Mouse (Mus musculus): Measurements from ENCODE around the gene Gfer.

Gene Gfer

DNA sequence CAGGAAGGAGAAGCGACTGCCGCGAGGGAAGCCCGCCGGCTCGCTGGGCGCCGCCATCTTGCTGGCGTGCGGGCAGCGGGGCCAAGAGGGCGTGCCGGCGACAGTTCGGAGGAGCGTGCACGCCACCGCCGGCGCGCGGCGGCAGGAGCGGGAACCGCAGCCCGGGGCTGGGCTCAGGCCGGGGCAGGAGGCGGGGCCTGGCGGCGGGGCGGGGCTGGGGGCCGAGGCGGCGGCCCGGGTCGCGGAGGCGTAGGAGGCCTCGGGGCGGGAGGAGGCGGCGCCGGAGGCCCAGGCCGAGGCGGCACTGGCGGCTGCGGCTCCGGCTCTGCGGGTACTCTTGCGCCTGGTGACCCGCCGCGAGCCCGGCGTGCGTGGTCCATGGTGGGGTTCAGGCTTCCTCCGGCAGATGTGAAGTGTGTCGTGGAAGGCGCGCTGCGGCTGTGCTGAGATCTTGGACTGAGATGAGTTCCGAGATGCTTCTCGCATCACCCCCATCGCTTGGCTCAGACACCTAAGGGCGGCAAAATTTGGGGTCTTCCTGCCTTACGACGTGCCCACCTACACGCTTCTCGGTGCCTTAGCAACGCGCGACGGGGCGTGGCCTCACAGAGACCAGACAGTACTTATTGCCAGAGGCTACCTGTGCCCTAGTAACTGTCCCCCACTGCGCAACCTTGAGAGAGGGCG, at the start of gene Gfer, which contains the start of gene Noxo1:
Gene Gfer, minus strand, starts transcription at position 146 of the 687 bp plus-strand sequence.
Gene Noxo1, plus strand, starts transcription at position 224 of the 687 bp plus-strand sequence.
- DNase-seq (ENCODE audit: inconsistent age in 2 of 2, low spot score in 1 of 2): peak; percentile 93 to 97

DNA sequence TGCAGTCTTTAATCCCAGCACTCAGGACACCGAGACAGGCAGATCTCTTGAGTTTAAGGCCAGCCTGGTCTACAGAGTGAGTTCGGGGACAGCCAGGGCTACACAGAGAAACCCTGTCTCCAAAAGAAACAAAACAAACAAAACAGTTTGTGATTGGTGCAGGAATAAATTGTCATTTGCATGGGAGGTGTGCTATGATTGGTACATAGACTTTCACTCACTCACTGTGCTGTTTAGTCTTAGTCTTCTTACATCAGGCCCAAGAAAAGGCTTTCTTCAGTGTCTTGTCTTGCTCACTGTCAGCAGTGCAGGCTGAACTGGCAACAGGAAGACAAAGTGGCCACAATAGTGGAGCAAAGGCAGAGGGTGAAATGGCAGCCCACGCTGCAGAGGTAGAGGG, 48.4 kb upstream of the Gfer start:
- DNase-seq (ENCODE audit: inconsistent age in 2 of 2, low spot score in 1 of 2): no peak

DNA sequence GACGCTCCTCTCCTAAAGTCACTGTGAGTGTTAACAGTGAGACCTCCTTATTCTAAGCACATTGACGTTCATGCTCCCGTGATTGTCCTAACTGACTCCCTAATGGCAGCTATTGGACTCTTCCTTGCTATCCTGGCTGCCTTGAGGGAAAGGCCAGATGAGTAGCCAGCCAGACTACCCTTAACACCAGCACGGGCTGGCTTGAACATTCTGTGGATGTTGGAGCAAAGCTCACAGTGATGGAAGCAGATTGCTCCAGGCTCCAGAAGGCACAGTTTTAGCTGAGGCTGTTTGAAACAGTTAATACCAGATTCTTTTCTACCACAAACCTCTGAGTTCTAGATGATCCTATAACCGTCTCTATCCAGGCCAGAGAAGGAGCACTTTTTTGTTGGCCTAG, 47.9 kb upstream of the Gfer start:
- DNase-seq (ENCODE audit: inconsistent age in 2 of 2, low spot score in 1 of 2): no peak

DNA sequence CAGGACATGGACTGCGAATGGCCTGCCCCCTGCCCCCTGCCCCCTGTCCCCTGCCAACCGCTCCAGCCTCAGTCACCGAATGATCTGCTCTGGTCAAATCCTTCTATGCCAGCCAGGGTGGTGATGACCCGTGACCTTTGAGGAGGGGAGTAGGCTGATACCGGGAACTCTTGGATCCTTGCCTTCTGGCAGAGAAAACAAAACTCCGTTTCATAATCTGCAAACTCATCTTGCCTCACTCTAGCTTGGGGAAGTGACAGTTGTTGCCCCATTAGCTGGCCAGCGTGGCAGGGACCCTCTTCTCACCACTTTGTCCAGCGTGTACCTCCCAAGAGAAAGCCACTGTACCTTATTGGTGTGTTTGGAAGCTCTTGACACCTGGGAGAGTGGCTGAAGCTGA, 46.4 kb upstream of the Gfer start:
- peak in 1 of 2 experiments; percentile 71 for DNase-seq (ENCODE audit: inconsistent age in 2 of 2, low spot score in 1 of 2)

DNA sequence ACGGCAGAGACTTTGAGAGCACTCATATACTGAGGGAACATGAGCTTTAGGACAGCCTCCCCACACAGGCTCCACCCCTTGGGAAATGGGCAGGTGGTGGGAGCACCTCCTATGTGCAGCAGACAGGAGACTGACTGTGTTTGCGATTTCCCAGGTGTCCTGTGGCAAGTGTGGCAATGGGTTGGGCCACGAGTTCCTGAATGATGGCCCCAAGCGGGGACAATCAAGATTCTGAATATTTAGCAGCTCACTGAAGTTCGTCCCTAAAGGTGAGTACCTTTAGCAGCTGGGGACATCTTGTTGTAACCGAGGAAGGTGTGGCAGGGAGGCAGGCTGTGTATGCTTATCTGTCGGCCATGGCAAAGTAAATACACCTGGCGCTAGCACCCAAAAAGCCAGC, 44.0 kb upstream of the Gfer start:
- no peak for DNase-seq (ENCODE audit: inconsistent age in 2 of 2, low spot score in 1 of 2)

DNA sequence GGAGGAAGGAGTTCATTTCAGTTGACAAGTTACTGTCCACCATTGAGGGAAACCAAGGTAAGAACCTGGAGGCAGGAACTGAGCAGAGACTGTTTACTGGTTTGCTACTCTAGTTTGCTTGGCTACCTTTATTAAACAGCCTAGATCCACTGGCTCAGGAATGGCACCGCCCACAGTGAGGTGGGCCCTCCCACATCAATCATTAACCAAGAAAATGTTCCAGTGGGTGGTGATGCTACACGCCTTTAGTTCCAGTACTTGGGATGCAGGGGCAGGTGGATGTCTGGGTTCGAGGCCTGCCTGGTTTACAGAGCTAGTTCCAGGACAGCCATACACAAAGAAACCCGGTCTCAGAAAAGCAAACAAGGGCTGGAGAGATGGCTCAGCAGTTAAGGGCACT, 42.3 kb upstream of the Gfer start:
- no peak for DNase-seq (ENCODE audit: inconsistent age in 2 of 2, low spot score in 1 of 2)

DNA sequence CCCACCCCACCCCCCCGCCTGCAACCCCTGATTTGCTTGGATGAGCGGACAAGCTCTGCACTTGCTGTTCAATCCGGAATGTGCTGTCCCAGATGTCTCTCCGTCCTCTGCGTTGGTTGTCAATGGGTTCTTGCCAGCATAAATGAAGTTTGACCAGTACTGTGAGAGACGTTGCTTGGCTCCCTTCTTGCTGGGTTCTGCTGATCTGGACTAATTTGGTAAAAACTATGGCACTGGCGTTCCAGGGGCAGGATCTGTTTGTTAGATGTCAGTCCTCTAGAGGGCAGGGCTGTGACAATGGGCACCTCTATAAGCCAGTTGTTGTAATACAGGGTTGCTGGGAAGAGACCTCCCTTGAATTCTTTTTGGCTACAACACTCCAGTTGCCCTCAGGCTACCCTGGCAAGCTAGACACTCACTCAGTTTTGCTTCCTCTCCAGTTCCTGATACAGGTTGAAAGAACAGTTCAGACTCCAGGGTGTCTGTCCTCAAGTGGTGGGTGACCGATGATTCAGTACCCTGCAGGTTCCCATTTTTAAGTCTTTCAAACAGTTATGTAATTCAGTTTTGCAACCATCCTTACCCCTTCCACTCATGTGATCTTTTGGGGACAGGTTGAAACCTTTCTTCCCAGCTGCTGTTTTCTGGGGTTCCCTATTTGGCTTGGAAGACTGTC, 41.3 kb upstream of the Gfer start:
- DNase-seq (ENCODE audit: inconsistent age in 2 of 2, low spot score in 1 of 2): peak in 1 of 2 experiments; percentile 73

DNA sequence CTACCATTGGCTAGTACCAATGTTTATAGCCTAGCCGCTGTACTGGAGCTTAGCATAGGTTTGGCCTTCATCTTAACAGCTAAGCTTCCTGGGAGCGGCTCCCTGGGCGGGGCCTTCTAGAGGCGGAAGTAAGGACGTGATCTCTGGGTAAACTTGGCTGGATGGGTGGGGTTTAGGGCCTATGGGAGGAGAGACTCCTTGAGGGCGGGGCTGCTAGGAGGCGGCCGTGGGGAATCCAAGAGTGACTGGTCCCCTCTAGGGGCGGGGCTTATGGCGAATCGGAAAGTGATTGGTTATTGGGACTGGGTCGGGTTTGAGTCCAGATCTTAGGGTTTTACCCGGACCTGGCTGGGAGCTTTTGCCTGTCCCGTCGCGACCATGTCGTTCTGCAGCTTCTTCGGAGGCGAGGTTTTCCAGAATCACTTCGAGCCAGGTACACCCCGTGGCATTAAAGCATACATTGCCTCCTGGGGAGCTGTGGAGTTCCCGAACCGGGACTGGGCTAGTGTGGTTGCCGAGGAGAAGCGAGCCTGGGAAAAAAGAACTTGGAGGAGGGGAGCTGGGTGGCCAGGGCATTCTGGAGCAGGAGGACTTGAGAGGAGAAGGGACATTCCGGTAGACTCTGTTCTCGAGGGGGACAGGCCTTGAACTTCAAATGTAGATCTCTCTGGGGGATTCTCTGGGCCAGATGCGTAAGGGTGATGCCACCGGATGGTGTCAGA, 40.5 kb upstream of the Gfer start, which contains the start of gene Msrb1:
Gene Msrb1, plus strand, starts transcription at position 313 of the 722 bp plus-strand sequence.
- DNase-seq (ENCODE audit: inconsistent age in 2 of 2, low spot score in 1 of 2): peak; percentile 98 to 99

DNA sequence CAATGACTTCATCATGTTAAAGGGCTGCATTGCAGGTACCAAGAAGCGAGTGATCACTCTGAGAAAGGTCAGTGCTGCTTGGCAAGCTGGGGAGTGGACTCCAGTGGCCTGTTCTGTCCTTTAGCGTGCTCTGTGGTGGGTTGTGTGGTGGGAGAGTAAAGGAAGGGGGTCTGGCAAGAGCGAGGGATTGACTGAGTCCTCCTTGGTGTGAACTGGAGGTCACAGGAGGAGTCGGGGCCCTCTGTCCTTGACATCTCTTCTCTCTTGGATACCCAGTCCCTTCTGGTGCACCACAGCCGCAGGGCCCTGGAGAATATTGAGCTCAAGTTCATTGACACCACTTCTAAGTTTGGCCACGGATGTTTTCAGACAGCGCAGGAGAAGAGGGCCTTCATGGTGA, 39.5 kb upstream of the Gfer start:
- peak in 1 of 2 experiments; percentile 50 for DNase-seq (ENCODE audit: inconsistent age in 2 of 2, low spot score in 1 of 2)

DNA sequence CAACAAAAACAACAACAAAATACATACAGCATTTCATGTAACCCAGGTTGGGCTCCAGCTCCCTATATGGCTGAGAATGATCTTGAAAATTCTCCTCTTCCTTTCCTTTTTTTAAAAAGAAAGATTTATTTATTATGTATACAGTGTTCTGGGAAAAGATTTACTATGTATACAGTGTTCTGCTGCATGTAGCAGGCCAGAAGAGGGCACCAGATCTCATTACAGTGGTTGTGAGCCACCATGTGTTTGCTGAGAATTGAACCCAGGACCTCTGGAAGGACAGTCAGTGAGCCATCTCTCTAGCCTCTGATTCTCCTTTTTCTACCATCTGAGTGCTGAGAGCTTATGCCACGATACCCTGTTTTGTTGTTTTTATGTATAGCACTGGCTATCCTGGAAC, 38.6 kb upstream of the Gfer start:
- no peak for DNase-seq (ENCODE audit: inconsistent age in 2 of 2, low spot score in 1 of 2)

DNA sequence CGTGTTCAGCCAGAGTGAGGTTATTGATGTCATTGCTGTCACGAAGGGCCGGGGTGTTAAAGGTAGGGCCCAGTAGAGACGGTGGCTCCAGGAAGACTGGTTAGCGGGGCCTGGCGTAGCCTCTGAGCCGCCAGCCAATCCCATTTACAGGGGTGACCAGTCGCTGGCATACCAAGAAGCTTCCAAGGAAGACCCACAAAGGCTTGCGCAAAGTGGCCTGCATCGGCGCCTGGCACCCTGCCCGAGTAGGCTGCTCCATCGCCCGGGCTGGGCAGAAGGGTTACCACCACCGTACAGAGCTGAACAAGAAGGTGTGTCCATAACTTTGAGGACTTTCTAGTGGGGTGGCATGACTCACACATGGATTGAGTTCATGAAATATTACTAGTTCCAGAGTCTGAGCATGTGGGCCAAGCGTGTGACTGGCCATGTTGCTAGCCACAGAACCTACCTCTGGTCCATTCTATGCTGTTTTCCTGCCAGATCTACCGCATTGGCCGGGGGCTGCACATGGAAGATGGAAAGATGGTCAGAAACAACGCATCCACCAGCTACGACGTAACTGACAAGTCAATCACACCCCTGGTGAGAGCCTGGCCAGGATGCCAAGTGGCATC, 37.6 kb upstream of the Gfer start:
- no peak for DNase-seq (ENCODE audit: inconsistent age in 2 of 2, low spot score in 1 of 2)

DNA sequence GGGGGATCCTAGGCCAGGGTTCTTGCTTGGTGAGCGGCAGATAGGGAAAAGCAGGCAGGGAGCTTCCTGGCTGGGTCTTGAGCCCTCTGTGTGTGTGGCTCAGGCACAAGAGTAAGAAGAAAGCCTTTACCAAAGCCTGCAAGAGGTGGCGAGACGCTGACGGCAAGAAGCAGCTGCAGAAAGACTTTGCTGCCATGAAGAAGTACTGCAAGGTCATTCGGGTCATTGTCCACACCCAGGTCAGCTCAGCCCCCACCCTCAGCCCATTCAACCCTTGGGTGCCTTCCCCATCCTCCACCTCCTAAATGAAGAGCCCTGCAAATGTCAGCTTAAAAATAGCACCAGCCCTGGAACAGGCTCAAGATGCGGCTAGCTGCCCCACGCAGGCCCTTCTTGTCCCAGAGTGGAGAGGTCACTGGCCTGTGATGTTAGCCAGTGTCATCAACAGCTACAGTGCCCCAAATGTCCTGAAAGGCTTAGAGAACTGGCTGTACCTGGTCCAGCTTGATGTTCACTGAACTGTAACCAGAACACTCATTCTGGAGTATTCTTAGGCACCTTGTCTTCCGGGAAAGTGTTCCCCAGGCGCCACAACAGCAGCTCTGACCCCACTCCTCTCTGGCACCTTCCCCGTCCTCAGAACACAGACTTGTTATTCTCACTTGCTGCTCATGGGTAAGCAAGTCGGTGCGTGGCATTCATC, 36.4 kb upstream of the Gfer start:
- peak in 1 of 2 experiments; percentile 61 for DNase-seq (ENCODE audit: inconsistent age in 2 of 2, low spot score in 1 of 2)

DNA sequence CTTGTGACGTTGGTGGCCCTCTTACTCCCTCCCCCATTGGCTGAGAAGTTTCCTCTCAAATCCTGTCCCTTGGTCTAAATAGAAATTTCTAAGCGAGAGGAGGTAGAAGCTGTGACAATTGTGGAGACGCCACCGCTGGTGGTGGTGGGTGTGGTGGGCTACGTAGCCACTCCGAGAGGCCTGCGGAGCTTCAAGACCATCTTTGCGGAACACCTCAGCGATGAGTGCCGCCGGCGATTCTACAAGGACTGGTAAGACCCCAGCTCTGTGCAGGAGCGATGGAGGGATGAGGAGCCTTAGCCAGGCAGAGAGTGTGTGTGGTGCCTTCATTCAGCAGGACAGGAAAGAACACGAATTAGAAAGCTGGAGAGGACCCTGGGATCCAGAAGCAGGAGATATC, 34.8 kb upstream of the Gfer start:
- DNase-seq (ENCODE audit: inconsistent age in 2 of 2, low spot score in 1 of 2): no peak

DNA sequence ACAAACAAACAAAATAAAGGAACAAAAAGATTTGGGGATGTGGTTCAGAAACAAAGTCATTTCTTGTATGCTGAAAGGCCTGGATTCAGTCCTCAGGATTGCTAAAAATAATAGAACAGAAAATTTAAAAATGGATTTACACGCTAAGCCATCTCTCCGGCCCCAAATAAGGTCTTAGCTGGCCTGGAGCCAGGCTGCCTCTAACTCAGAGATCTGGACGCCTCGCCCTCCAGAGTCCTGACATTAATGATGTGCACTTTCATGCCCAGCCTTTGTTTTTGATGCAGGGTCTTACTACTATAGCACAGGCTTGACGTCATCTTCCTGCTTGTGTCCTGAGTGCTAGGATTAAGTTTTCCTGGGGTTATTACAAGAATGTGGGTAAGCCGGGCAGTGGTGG, 33.1 kb upstream of the Gfer start:
- DNase-seq (ENCODE audit: inconsistent age in 2 of 2, low spot score in 1 of 2): no peak

DNA sequence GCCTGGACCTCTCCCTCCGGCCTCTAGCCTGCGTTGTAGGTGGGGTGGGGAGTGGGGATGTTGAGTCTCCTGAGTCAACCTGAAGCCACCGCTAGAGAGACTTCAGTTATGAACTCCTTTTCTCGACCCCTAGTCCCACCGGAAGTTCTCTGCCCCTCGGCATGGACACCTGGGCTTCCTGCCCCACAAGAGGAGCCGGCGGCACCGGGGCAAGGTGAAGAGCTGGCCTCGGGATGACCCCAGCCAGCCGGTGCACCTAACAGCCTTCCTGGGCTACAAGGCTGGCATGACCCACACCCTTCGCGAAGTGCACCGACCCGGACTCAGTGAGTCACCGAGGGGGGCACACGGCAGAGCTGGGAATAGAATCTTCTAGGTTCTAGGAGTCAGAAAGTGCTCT, 32.2 kb upstream of the Gfer start:
- DNase-seq (ENCODE audit: inconsistent age in 2 of 2, low spot score in 1 of 2): no peak

DNA sequence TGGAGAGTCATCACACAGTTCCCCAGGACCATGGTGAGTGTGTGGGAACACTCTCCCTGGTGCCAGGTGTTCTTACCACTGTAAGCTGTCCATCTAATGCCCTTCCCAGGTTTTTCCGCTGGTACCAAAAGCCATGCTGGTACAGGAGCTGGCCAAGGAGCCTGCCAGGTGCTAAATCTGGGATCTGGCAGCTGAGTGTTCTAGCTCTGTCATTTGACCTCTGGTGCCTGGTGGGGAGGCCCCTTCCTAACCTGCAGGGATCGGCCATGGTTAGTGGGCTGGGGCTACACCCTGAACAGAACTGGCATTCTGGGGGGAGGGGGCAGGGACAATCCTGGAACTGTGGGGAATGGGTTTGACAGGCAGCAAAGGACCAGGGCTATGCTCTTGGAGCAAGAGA, 31.7 kb upstream of the Gfer start, which contains the start of gene Rpl3l:
Gene Rpl3l, plus strand, starts transcription at position 203 of the 400 bp plus-strand sequence.
- DNase-seq (ENCODE audit: inconsistent age in 2 of 2, low spot score in 1 of 2): no peak

DNA sequence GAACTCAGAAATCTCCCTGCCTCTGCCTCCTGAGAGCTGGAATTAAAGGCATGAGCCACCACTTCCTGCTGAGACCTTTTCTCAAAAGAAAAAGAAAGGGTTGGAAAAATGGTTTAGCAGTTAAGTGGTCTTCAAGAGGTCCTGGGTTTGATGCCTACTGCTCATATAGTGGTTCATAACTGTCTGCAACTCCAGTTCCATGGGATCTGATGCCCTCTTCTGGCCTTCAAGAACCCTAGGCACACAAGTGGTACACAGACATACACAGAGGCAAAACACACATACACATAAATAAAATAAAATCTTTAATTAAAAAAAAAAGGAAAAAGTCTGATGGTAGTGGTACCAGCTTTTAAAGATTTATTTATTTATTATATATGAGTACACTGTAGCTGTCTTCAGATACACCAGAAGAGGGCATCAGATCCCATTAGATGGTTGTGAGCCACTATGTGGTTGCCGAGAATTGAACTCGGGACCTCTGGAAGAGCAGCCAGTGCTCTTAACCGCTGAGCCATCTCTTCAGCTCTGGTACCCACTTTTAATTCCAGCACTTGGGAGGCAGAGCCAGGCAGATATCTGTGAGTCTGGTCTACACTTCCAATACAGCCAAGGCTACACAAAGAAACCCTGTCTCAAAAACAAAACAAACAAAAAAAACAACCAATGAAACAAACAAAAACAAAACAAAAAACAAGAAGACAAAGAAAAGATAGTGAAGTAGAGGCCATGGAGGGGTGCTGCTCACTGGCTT, 29.9 kb upstream of the Gfer start:
- no peak for DNase-seq (ENCODE audit: inconsistent age in 2 of 2, low spot score in 1 of 2)

DNA sequence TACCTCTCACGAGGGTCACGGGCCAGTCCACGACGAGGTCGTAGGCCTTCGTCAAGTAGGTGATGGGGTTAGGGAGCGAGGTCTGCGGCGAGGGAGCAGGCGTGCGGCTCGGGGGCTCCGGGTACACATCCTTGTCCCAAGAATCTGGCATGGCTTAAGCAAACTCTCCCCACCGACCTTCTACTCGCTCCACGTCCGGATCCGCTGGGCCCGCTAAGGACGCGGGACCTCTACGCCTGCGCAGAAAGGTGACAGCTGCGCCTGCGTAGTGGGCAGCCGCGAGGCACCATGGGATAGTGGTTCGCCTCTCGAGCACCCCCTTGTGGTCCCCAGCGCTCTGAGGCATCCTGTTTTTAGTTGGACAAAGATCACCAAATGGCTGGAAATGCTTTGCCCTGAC, 28.2 kb upstream of the Gfer start, which contains the start of gene Ndufb10:
Gene Ndufb10, minus strand, starts transcription at position 295 of the 400 bp plus-strand sequence.
- DNase-seq (ENCODE audit: inconsistent age in 2 of 2, low spot score in 1 of 2): peak; percentile 95 to 99

DNA sequence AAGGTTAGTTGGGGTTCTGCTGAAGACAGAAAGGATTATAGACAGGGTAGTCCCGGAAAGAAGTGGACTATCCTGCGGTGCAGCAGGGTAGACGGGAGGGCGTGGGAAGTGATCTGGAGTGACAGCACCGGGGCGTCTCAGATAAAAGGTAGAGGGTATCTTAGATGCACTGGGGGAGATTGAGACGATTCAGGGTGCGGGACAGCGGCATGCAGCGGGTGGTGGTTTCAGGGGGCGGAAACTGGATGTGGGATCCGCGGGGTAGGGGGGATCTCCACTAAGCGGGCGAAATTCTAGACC, 27.9 kb upstream of the Gfer start:
- no peak for DNase-seq (ENCODE audit: inconsistent age in 2 of 2, low spot score in 1 of 2)

Data from adrenal gland, adult (tissue).